Mouse (Mus musculus): ENCODE data around the gene Gtf2f2. TPM values are rescaled to one million over a fixed set of nuclear protein-coding genes. Genes with fewer than 3 reads are reported as not detected.

Gtf2f2 gene
- polyA plus RNA-seq, 1 experiment from 2014 or later = 25.8 TPM

DNA sequence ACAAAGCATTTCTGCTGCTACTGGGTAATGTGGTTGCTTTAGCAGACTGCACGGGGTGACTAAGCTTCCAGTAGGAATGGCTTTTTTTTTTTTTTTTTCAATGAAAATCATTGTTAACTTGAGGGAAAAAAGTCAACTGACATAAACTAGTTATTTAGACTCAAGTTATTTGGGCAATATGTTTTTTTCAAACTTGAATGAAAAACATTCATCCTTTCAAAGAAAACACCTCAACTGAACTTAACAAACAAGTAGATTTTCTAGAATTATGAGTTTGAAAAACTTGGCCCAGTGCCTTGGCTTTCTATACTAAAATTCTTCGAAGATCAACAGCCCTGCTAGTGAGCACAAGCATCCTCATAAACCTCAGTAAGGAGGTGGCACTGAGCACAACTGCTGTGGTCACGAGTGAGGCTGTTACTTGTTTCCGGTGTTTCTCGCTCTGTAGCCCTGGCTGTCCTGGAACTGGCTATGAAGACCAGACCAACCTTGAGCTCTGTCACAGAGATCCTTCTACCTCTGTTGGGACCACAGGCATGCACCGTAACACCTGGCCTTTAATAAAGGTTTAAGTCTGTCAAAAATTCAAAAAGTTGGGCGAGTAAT lies 23.7 kb downstream of the Gtf2f2 start:
- Histone ChIP-seq H3K9me3 (ENCODE audit: control insufficient read depth) (no peaks in the 10 kb centered on the region), H3K27me3 (replicated peaks; ENCODE audit: control insufficient read depth, insufficient read depth, low read length) (no peaks in the 10 kb centered on the region), H3K9ac (ENCODE audit: low read depth, low read length) (no peak overlapping the region), H3K4me2 (replicated peaks; ENCODE audit: low read depth) (no peak overlapping the region), H3K36me3 (ENCODE audit: control insufficient read depth, insufficient read depth) (no peaks in the 10 kb centered on the region), H3K4me1 (replicated peaks; ENCODE audit: control insufficient read depth, insufficient read depth, low read length) (no peaks in the 10 kb centered on the region), H3K4me3 (ENCODE audit: low read depth, low read length) (no peak overlapping the region), H3K27ac (ENCODE audit: low read depth, low read length) (no peak overlapping the region)
- 83% methylated on average over 7 of the region's 7 CpGs for WGBS
- no peak for TF ChIP-seq CTCF (IDR thresholded peaks at IDR 0.05; ENCODE audit: low read depth)
- ATAC-seq = no peak

DNA sequence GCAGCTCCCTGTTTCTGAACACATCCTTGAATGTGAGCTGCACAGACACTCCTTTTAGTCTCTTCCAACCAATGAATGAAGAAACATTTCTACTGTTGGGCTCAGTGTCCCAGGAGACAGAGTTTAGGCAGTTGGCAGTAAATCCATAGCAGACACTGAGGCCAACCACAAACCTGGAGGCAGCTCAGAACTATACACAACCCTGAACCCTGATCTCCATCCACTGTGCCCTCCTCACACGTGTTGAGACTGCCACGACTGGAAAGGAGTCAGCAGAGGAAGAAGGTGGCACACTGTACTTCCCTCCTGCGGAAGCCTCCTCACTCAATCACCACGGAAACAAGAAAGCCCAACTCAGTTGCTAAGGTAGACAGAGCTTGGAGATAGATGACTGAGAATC lies 25.6 kb downstream of the Gtf2f2 start:
- no peaks in the 10 kb centered on the region for H3K9me3 ChIP-seq (ENCODE audit: control insufficient read depth)
- no peak overlapping the region for H3K4me2 ChIP-seq (replicated peaks; ENCODE audit: low read depth)
- no peaks in the 10 kb centered on the region for H3K36me3 ChIP-seq (ENCODE audit: control insufficient read depth, insufficient read depth)
- no peak overlapping the region for H3K4me3 ChIP-seq (ENCODE audit: low read depth, low read length)
- ATAC-seq = no peak
- H3K27ac ChIP-seq (ENCODE audit: low read depth, low read length) = no peak overlapping the region
- H3K4me1 ChIP-seq (replicated peaks; ENCODE audit: control insufficient read depth, insufficient read depth, low read length) = no peaks in the 10 kb centered on the region
- no peak for TF ChIP-seq CTCF (IDR thresholded peaks at IDR 0.05; ENCODE audit: low read depth)
- H3K27me3 ChIP-seq (replicated peaks; ENCODE audit: control insufficient read depth, insufficient read depth, low read length) = no peaks in the 10 kb centered on the region
- H3K9ac ChIP-seq (ENCODE audit: low read depth, low read length) = no peak overlapping the region
- 67% methylated on average over 4 of the region's 4 CpGs for WGBS

DNA sequence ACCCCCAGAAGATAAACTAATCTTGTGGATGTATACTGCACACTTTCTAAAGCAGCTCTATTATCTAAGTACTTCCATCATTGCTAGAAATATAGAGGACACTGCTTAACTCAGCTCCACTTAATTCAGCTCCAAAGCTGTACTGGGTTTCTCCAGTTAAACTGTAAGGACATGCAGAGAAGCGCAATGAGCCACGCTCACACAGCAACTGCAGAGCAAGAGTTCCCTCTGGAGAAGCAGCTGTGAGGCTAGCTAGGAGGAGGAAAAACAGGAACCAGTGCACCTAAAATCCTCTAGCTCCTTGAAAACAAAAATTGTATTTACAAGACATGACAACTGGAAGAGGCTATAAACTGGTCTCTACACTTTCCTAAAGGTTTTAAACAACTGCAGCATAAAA lies 26.8 kb downstream of the Gtf2f2 start:
- no peak for TF ChIP-seq CTCF (IDR thresholded peaks at IDR 0.05; ENCODE audit: low read depth)
- Histone ChIP-seq H3K4me3 (ENCODE audit: low read depth, low read length) (no peak overlapping the region), H3K9ac (ENCODE audit: low read depth, low read length) (no peak overlapping the region), H3K9me3 (ENCODE audit: control insufficient read depth) (no peaks in the 10 kb centered on the region), H3K36me3 (ENCODE audit: control insufficient read depth, insufficient read depth) (0 out of 2 replicates have a peak, but pooled peaks cover under 1% of the 10 kb centered on the region), H3K27ac (ENCODE audit: low read depth, low read length) (no peak overlapping the region), H3K4me1 (replicated peaks; ENCODE audit: control insufficient read depth, insufficient read depth, low read length) (no peaks in the 10 kb centered on the region), H3K27me3 (replicated peaks; ENCODE audit: control insufficient read depth, insufficient read depth, low read length) (no peaks in the 10 kb centered on the region), H3K4me2 (replicated peaks; ENCODE audit: low read depth) (no peak overlapping the region)
- no peak for ATAC-seq
- WGBS = 90% methylated on average over 2 of the region's 2 CpGs

DNA sequence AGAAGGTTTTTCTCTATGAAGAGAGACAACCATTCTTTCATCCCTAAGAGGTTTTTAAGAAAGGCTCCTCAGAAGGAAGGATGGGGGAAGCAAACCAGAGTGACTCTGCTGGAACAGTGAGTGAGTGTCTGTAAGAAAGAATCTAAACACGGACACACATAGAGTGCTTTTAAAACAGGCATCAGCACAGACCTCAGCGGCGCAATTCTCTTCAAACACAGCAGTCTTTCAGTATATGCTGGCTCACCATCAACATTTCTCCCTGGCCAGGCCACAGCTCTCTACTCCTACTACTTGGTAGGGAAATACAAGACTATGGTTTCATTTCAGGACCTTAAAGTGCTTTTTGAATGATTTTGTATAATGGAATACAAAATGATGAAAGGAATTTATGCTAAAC lies 29.4 kb downstream of the Gtf2f2 start:
- Histone ChIP-seq H3K9ac (ENCODE audit: low read depth, low read length) (no peak overlapping the region), H3K4me2 (replicated peaks; ENCODE audit: low read depth) (no peak overlapping the region), H3K27ac (ENCODE audit: low read depth, low read length) (no peak overlapping the region), H3K9me3 (ENCODE audit: control insufficient read depth) (no peaks in the 10 kb centered on the region), H3K36me3 (ENCODE audit: control insufficient read depth, insufficient read depth) (0 out of 2 replicates have a peak, but pooled peaks cover 2% of the 10 kb centered on the region), H3K27me3 (replicated peaks; ENCODE audit: control insufficient read depth, insufficient read depth, low read length) (no peaks in the 10 kb centered on the region), H3K4me3 (ENCODE audit: low read depth, low read length) (no peak overlapping the region), H3K4me1 (replicated peaks; ENCODE audit: control insufficient read depth, insufficient read depth, low read length) (no peaks in the 10 kb centered on the region)
- WGBS = 86% methylated on average over 3 of the region's 3 CpGs
- ATAC-seq = no peak
- no peak for TF ChIP-seq CTCF (IDR thresholded peaks at IDR 0.05; ENCODE audit: low read depth)

DNA sequence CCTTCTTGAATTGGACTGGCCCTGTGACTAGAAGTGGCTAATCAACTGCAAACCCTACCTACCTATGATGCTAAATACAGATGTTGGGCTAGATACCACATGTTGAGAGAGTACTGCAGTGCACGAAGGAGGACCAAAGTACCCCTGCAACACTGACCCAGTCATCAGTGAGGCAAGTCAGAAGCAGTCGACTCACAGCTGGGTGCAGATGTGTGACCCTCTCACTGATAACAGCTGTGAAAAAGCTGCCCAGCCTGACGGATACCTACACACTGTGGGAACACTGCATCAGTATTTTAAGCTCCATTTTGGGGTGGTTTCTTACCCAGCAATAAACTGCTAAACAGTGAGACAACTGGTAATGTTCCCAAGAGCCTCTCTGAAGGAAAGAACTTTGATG lies 34.6 kb downstream of the Gtf2f2 start:
- Histone ChIP-seq H3K9ac (ENCODE audit: low read depth, low read length) (no peak overlapping the region), H3K36me3 (ENCODE audit: control insufficient read depth, insufficient read depth) (0 out of 2 replicates have a peak, but pooled peaks cover 2% of the 10 kb centered on the region), H3K4me1 (replicated peaks; ENCODE audit: control insufficient read depth, insufficient read depth, low read length) (no peaks in the 10 kb centered on the region; the same call in 1 of the 2 replicates), H3K4me3 (ENCODE audit: low read depth, low read length) (no peak overlapping the region), H3K27me3 (replicated peaks; ENCODE audit: control insufficient read depth, insufficient read depth, low read length) (no peaks in the 10 kb centered on the region), H3K27ac (ENCODE audit: low read depth, low read length) (no peak overlapping the region), H3K4me2 (replicated peaks; ENCODE audit: low read depth) (no peak overlapping the region), H3K9me3 (ENCODE audit: control insufficient read depth) (no peaks in the 10 kb centered on the region)
- 49% methylated on average over 3 of the region's 3 CpGs for WGBS
- ATAC-seq = no peak
- TF ChIP-seq CTCF (IDR thresholded peaks at IDR 0.05; ENCODE audit: low read depth) = no peak

DNA sequence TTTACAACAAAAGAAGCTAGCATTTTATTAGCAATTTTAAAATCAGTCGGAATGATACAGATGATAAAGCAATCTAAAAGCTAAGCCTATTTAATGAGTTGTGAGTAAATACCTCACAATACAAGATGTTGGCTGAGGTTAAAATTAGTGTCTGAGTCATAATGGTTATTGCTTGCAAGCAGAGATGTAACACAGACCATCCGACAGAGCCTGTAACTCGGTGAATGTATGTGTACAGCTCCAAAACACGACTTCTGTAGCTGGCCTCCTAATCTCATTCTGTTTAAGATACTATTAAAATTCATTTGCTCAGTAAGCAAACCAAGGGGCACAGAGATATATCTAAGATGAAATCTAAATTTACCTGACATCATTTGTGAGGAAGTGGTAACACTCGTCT lies 43.4 kb downstream of the Gtf2f2 start:
- Histone ChIP-seq H3K4me2 (replicated peaks; ENCODE audit: low read depth) (no peak overlapping the region), H3K9ac (ENCODE audit: low read depth, low read length) (no peak overlapping the region), H3K27me3 (replicated peaks; ENCODE audit: control insufficient read depth, insufficient read depth, low read length) (no peaks in the 10 kb centered on the region), H3K9me3 (ENCODE audit: control insufficient read depth) (no peaks in the 10 kb centered on the region), H3K27ac (ENCODE audit: low read depth, low read length) (no peak overlapping the region), H3K36me3 (ENCODE audit: control insufficient read depth, insufficient read depth) (no peaks in the 10 kb centered on the region), H3K4me1 (replicated peaks; ENCODE audit: control insufficient read depth, insufficient read depth, low read length) (no peaks in the 10 kb centered on the region; the same call in 1 of the 2 replicates), H3K4me3 (ENCODE audit: low read depth, low read length) (no peak overlapping the region)
- ATAC-seq = no peak
- no peak for TF ChIP-seq CTCF (IDR thresholded peaks at IDR 0.05; ENCODE audit: low read depth)
- 61% methylated on average over 5 of the region's 5 CpGs for WGBS

DNA sequence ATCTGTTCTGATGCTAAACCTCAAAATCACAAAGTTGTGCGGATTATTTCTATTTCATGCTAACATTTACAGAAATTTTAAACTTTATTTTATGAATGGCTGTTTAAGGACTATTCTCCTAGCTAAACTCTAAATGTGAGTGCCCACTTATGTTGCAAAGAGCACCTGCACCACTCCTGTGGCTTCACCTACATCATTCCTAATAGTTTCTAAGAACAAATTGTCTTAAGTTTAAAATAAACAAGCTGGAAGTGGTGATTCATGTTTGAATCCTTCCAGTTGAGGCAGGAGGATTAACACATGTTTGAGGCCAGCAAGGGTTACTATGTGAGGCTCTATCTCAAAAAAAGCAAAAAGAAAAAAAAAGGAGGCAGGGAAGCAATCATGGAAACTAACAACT lies 46.2 kb downstream of the Gtf2f2 start:
- H3K4me3 ChIP-seq (ENCODE audit: low read depth, low read length) = no peak overlapping the region

More for the DNA sequence above, 46.2 kb downstream of the Gtf2f2 start:
- WGBS = 86% methylated on average over 1 of the region's 1 CpGs
- H3K9ac ChIP-seq (ENCODE audit: low read depth, low read length) = no peak overlapping the region
- H3K36me3 ChIP-seq (ENCODE audit: control insufficient read depth, insufficient read depth) = no peaks in the 10 kb centered on the region
- no peak for TF ChIP-seq CTCF (IDR thresholded peaks at IDR 0.05; ENCODE audit: low read depth)
- no peaks in the 10 kb centered on the region for H3K4me1 ChIP-seq (replicated peaks; ENCODE audit: control insufficient read depth, insufficient read depth, low read length)
- no peaks in the 10 kb centered on the region for H3K9me3 ChIP-seq (ENCODE audit: control insufficient read depth)
- H3K4me2 ChIP-seq (replicated peaks; ENCODE audit: low read depth) = no peak overlapping the region
- no peak for ATAC-seq
- H3K27me3 ChIP-seq (replicated peaks; ENCODE audit: control insufficient read depth, insufficient read depth, low read length) = no peaks in the 10 kb centered on the region
- H3K27ac ChIP-seq (ENCODE audit: low read depth, low read length) = no peak overlapping the region
